Mouse (Mus musculus) telencephalon, adult 2 months (tissue): ENCODE measurements around the gene Gm45837.

ENCODE experiments used
- DNase-seq: peaks from one replicate; pipeline ENCODE4 v3.0.0-alpha.2; 2011; ENCODE audit warnings: low read depth, low spot score

Gene Gm45837

GRCm38 (mm10) chr7:101437876-101438275 is 27.2 kb downstream of the Gm45837 start:
- no peak for DNase-seq

GRCm38 (mm10) chr7:101443093-101443492 is 32.4 kb downstream of the Gm45837 start:
- DNase-seq = no peak

GRCm38 (mm10) chr7:101444211-101444610 is 33.5 kb downstream of the Gm45837 start:
- DNase-seq = no peak

GRCm38 (mm10) chr7:101449855-101450254 is 39.2 kb downstream of the Gm45837 start:
- no peak for DNase-seq

- no peak for DNase-seq
These were observed 40.0 kb downstream of the Gm45837 start for GRCm38 (mm10) chr7:101450422-101451401.

- no peak for DNase-seq
These were observed 42.0 kb downstream of the Gm45837 start for GRCm38 (mm10) chr7:101452669-101453068.

GRCm38 (mm10) chr7:101453296-101453695 is 42.6 kb downstream of the Gm45837 start:
- no peak for DNase-seq

- no peak for DNase-seq
These were observed 43.0 kb downstream of the Gm45837 start for GRCm38 (mm10) chr7:101453725-101454124.

- DNase-seq = no peak
These were observed 43.8 kb downstream of the Gm45837 start for GRCm38 (mm10) chr7:101454479-101454878.

GRCm38 (mm10) chr7:101455141-101455540 is 44.5 kb downstream of the Gm45837 start:
- no peak for DNase-seq

- no peak for DNase-seq
These were observed 45.6 kb downstream of the Gm45837 start for GRCm38 (mm10) chr7:101456318-101456717.

GRCm38 (mm10) chr7:101456789-101457188 is 46.1 kb downstream of the Gm45837 start:
- DNase-seq = no peak

- DNase-seq = no peak
These were observed 46.6 kb downstream of the Gm45837 start for GRCm38 (mm10) chr7:101457283-101457682.

GRCm38 (mm10) chr7:101457801-101458200 is 47.1 kb downstream of the Gm45837 start:
- no peak for DNase-seq

- DNase-seq = no peak
These were observed 47.6 kb downstream of the Gm45837 start for GRCm38 (mm10) chr7:101458278-101458781.

GRCm38 (mm10) chr7:101459305-101459813 is 48.7 kb downstream of the Gm45837 start:
- no peak for DNase-seq

- DNase-seq = no peak
These were observed 49.4 kb downstream of the Gm45837 start for GRCm38 (mm10) chr7:101459923-101460607.

- DNase-seq = no peak
These were observed 49.9 kb downstream of the Gm45837 start for GRCm38 (mm10) chr7:101460608-101460957.

GRCm38 (mm10) chr7:101461571-101461970 is 50.9 kb downstream of the Gm45837 start:
- no peak for DNase-seq

- DNase-seq = no peak
These were observed 51.8 kb downstream of the Gm45837 start for GRCm38 (mm10) chr7:101462327-101463068.

- DNase-seq = no peak
These were observed 53.1 kb downstream of the Gm45837 start for GRCm38 (mm10) chr7:101463665-101464271.
